ENCODE assay signal across 13 mouse cellular contexts in the genomic region with DNA sequence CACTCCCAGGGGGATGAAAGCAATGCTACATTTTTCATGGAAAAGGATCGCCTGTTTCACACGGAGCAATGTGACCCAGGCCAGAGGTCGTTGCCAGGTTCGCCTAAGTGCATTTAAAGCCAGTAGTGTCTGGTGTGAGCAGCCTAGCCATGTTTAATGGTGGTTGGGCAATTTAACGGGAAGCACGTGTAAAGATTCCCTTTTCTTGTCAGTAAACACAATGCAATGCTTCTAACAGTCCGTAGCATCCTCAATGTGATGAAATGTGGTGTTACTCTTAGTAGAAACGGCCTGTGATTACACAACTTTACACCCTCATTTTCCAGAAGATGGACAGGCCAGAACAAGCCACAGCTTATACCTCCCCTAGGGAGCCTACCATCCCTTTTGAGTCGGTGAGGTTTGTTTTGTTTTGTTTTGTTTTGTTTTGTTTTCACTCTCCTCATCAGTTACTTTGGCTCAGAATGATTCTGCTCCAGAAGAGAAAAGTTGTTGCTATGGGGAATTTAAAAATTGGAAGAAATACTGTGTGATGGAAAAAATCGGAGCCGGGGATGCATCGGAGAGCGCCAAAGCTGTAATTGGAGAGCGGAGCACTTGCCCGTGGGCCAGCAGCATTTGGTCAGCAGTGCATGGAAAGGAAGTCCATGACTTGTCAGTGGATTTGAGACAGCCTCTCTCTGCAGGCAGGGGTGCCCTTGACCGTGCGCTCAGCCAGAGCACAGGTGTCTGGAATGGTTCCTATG.
DNase-seq lines count a peak whose midpoint lies in the region; ATAC-seq and TF ChIP-seq lines count a peak whose summit lies in the region.
"Had no signal": no experiment of that assay in that cellular context is flagged by ENCODE, and none has a peak within 500 bp of the region (broad histone marks: within the 10 kb centered on the region; RNA-seq: fewer than 3 reads in every experiment).

No protein-coding gene starts in this region.

- H3K4me3 ChIP-seq in gastrocnemius, adult 2 months = peak overlapping the region; percentile 15
- H3K4me3 ChIP-seq in myocyte = no peak overlapping the region
- H3K4me3 ChIP-seq: forebrain, embryonic 15.5 days; heart, embryonic 15.5 days had no signal

- peak; percentile 73 for DNase-seq in embryo, embryonic 10 days (ENCODE audit: low spot score)
- no peak for DNase-seq in embryo, embryonic 9.5 days (ENCODE audit: extremely low spot score)
- peak; percentile 20 for DNase-seq in kidney, postnatal 10 days
- DNase-seq in kidney, postnatal 25 days = no peak
- DNase-seq in gastrocnemius, adult 2 months = peak; percentile 71
- DNase-seq in thymus, postnatal 25 days = no peak
- DNase-seq: lung, postnatal 10 days; thymus, postnatal 36 days had no signal

- peak overlapping the region; percentile 55 for H3K27ac ChIP-seq in gastrocnemius, adult 2 months
- H3K27ac ChIP-seq: forebrain, embryonic 15.5 days; heart, embryonic 15.5 days had no signal

- no peaks in the 10 kb centered on the region for H3K79me2 ChIP-seq in myocyte (ENCODE audit: control insufficient read depth, insufficient read depth)

- intact Hi-C loops in gastrocnemius, adult 2 months (cut with DNase I) = no loop called here

- no peaks in the 10 kb centered on the region for H3K36me3 ChIP-seq in myocyte (ENCODE audit: control insufficient read depth, insufficient read depth)
- H3K36me3 ChIP-seq: forebrain, embryonic 15.5 days; heart, embryonic 15.5 days had no signal

- no peaks in the 10 kb centered on the region for H3K27me3 ChIP-seq in myocyte (ENCODE audit: control insufficient read depth, insufficient read depth, insufficient read length)
- H3K27me3 ChIP-seq: forebrain, embryonic 15.5 days had no signal

- no peak for TF ChIP-seq POLR2A in myocyte (IDR thresholded peaks at IDR 0.05; ENCODE audit: insufficient read length, low read depth)

- peak overlapping the region; percentile 30 for H3K4me2 ChIP-seq in myocyte (ENCODE audit: low read depth)
- H3K4me2 ChIP-seq: forebrain, embryonic 15.5 days; heart, embryonic 15.5 days had no signal

- no peak overlapping the region for H3ac ChIP-seq in myocyte (ENCODE audit: control insufficient read depth, insufficient read length)

- ATAC-seq in CD4-positive, CD25-positive, alpha-beta regulatory T cell, adult 4 months = no peak
- ATAC-seq: forebrain, embryonic 15.5 days; midbrain, embryonic 16.5 days had no signal

- TF ChIP-seq CTCF in gastrocnemius, adult 2 months (IDR thresholded peaks at IDR 0.05) = no peak

TF ChIP-seq in myocyte, 11 proteins besides CTCF, POLR2A, EP300 and RAD21:
- TF ChIP-seq USF1 (IDR thresholded peaks at IDR 0.05; ENCODE audit: low read depth) = no peak
TF ChIP-seq in myocyte: peak in this region for 0.

Comparison
In these comparisons a context has a peak if more than half of its experiments do, and no peak if none do; other contexts are left out.
1. DNase-seq: peak in embryo, embryonic 10 days (single experiment), kidney, postnatal 10 days (single experiment) and gastrocnemius, adult 2 months (single experiment); none in embryo, embryonic 9.5 days (single experiment), kidney, postnatal 25 days (0 of 2) and thymus, postnatal 25 days (single experiment).